8 mouse cellular contexts compared by ENCODE assay signal in the genomic region with DNA sequence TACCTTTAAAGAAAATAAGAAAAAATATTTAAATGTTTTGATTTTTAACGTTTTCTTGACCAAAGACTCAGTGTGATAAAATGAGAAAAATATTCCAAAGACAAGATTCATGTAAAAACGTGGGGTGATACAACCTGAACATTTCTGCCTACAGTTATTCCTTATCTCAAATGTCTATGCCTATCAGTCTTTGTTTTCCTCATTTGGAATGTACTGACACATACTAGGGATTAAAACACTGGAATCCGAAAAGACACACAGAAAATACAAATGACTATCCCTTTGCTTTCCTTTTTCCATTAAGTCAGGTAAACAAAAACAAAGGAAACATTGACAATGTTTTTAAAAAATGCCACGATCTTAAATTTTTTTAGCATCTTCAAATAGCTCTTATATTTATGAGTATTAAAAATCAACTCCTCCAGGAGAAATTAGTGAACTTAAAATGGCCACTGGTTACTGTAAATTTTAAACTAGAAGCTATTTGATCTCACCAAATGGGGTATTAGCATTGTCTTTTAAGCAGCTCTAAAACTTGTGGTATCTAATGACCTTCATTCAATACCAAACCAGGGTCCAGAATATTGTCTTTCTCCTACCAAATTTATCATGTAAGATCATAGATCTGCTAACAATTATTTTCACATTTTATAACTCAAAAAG. TPM values are rescaled to one million over a fixed set of nuclear protein-coding genes. Genes with fewer than 3 reads are reported as not detected.
DNase-seq lines count a peak whose midpoint lies in the region; ATAC-seq lines count a peak whose summit lies in the region.

No protein-coding gene starts in this region.

- peak overlapping the region; percentile 100 for H3K9ac ChIP-seq in intestine, embryonic 14.5 days (ENCODE audit: low read length)
- no peak overlapping the region for H3K9ac ChIP-seq in intestine, embryonic 16.5 days (ENCODE audit: low read depth, low read length)
- H3K9ac ChIP-seq in hindbrain, embryonic 11.5 days (ENCODE audit: low read depth, low read length): peak overlapping the region; percentile 40; the same call in 1 of the 2 replicates
- H3K9ac ChIP-seq in midbrain, embryonic 13.5 days (replicated peaks): peak overlapping the region; percentile 100

- DNase-seq in intestine, embryonic 14.5 days (ENCODE audit: low spot score): no peak
- peak; percentile 62 for DNase-seq in Muller cell, postnatal 12 days (ENCODE audit: inconsistent ontology term)
- DNase-seq in hindbrain, embryonic 11.5 days (ENCODE audit: low spot score): no peak
- DNase-seq in left cerebral cortex, adult 18-20 months (ENCODE audit: low spot score in 2 of 2): no peak
- DNase-seq in embryo, embryonic 10 days (ENCODE audit: low spot score): no peak
- DNase-seq in kidney, postnatal 4 days: no peak

- H3K4me1 ChIP-seq in intestine, embryonic 14.5 days (replicated peaks; ENCODE audit: control insufficient read depth, insufficient read depth, low read length): peaks cover 5% of the 10 kb centered on the region
- peaks cover 5% of the 10 kb centered on the region for H3K4me1 ChIP-seq in intestine, embryonic 16.5 days (ENCODE audit: control insufficient read depth, insufficient read depth, low read length)
- 0 out of 2 replicates have a peak, but pooled peaks cover 2% of the 10 kb centered on the region for H3K4me1 ChIP-seq in hindbrain, embryonic 11.5 days (replicated peaks; ENCODE audit: control insufficient read depth, insufficient read depth, low read length)
- peaks cover 26% of the 10 kb centered on the region for H3K4me1 ChIP-seq in midbrain, embryonic 13.5 days (replicated peaks)

- H3K4me3 ChIP-seq in intestine, embryonic 14.5 days (ENCODE audit: low read depth, low read length): peak overlapping the region; percentile 100
- H3K4me3 ChIP-seq in intestine, embryonic 16.5 days (ENCODE audit: low read length): no peak overlapping the region
- peak overlapping the region; percentile 100 for H3K4me3 ChIP-seq in hindbrain, embryonic 11.5 days (ENCODE audit: low read depth, low read length)
- peak overlapping the region; percentile 100 for H3K4me3 ChIP-seq in midbrain, embryonic 13.5 days (replicated peaks)

- no peak overlapping the region for H3K27ac ChIP-seq in intestine, embryonic 14.5 days (ENCODE audit: low read depth)
- no peak overlapping the region for H3K27ac ChIP-seq in intestine, embryonic 16.5 days (ENCODE audit: low read length)
- no peak overlapping the region for H3K27ac ChIP-seq in hindbrain, embryonic 11.5 days (ENCODE audit: low read depth, low read length)
- no peak overlapping the region for H3K27ac ChIP-seq in midbrain, embryonic 13.5 days

- WGBS in intestine, embryonic 14.5 days: 14% methylated on average over 4 of the region's 4 CpGs
- WGBS in intestine, embryonic 16.5 days: 7% methylated on average over 4 of the region's 4 CpGs
- 23% methylated on average over 4 of the region's 4 CpGs for WGBS in hindbrain, embryonic 11.5 days
- 16% methylated on average over 4 of the region's 4 CpGs for WGBS in midbrain, embryonic 13.5 days

- H3K36me3 ChIP-seq in intestine, embryonic 14.5 days (ENCODE audit: control insufficient read depth, insufficient read depth, low read length): peaks cover 17% of the 10 kb centered on the region
- H3K36me3 ChIP-seq in intestine, embryonic 16.5 days (ENCODE audit: control insufficient read depth, insufficient read depth, low read length): peaks cover 3% of the 10 kb centered on the region; the same call in 1 of the 2 replicates
- no peaks in the 10 kb centered on the region for H3K36me3 ChIP-seq in hindbrain, embryonic 11.5 days (ENCODE audit: control insufficient read depth, insufficient read depth, low read length)
- H3K36me3 ChIP-seq in midbrain, embryonic 13.5 days: no peaks in the 10 kb centered on the region

- no peak for ATAC-seq in intestine, embryonic 14.5 days (replicated peaks; ENCODE audit: low FRiP score, low TSS enrichment, low read depth)
- no peak for ATAC-seq in intestine, embryonic 16.5 days
- ATAC-seq in hindbrain, embryonic 11.5 days (ENCODE audit: low FRiP score): no peak
- ATAC-seq in midbrain, embryonic 13.5 days: no peak

- no peaks in the 10 kb centered on the region for H3K27me3 ChIP-seq in intestine, embryonic 14.5 days (replicated peaks; ENCODE audit: control insufficient read depth, insufficient read depth, low read length)
- H3K27me3 ChIP-seq in intestine, embryonic 16.5 days (replicated peaks; ENCODE audit: control insufficient read depth, insufficient read depth, low read length): no peaks in the 10 kb centered on the region
- no peaks in the 10 kb centered on the region for H3K27me3 ChIP-seq in hindbrain, embryonic 11.5 days (ENCODE audit: control insufficient read depth, insufficient read depth, low read length)
- no peaks in the 10 kb centered on the region for H3K27me3 ChIP-seq in midbrain, embryonic 13.5 days

- H3K9me3 ChIP-seq in intestine, embryonic 14.5 days (ENCODE audit: control insufficient read depth, low read length): no peaks in the 10 kb centered on the region
- H3K9me3 ChIP-seq in intestine, embryonic 16.5 days (ENCODE audit: control insufficient read depth, low read length): no peaks in the 10 kb centered on the region
- H3K9me3 ChIP-seq in hindbrain, embryonic 11.5 days (ENCODE audit: control insufficient read depth, low read length): no peaks in the 10 kb centered on the region
- no peaks in the 10 kb centered on the region for H3K9me3 ChIP-seq in midbrain, embryonic 13.5 days

- H3K4me2 ChIP-seq in intestine, embryonic 14.5 days (ENCODE audit: low read length): peak overlapping the region; percentile 78
- no peak overlapping the region for H3K4me2 ChIP-seq in intestine, embryonic 16.5 days (ENCODE audit: low read depth, low read length)
- H3K4me2 ChIP-seq in hindbrain, embryonic 11.5 days (replicated peaks; ENCODE audit: low read depth, low read length): peak overlapping the region; percentile 39
- H3K4me2 ChIP-seq in midbrain, embryonic 13.5 days (replicated peaks): peak overlapping the region; percentile 44

RNA-seq across cellular contexts. Expression of a gene that starts 14.4 kb away (rescaled TPM):
- polyA plus RNA-seq in intestine, embryonic 14.5 days (2014; fragmentation: Nextera tagmentation; extraction: Ambion mirVana): 50.5 and 68.2 TPM in 2 replicates
- polyA plus RNA-seq in intestine, embryonic 16.5 days (2015; fragmentation: Nextera tagmentation; extraction: Ambion mirVana): 40.1 and 41.1 TPM in 2 replicates
- 45.4 and 64.4 TPM in 2 replicates for polyA plus RNA-seq in hindbrain, embryonic 11.5 days (2014; fragmentation: Nextera tagmentation; extraction: Ambion mirVana)
- 48.5 and 57.4 TPM in 2 replicates for polyA plus RNA-seq in midbrain, embryonic 13.5 days (2015; fragmentation: Nextera tagmentation; extraction: Ambion mirVana)
- 10 to 100 TPM; 50.2 to 57.2 TPM for total RNA-seq in left cerebral cortex, adult 18-20 months (2021)
